Mouse (Mus musculus): ENCODE results near the gene Mcm2.

The Mcm2 gene

GRCm38 (mm10) chr6:88893559-88893958 is 5.0 kb downstream of the Mcm2 start:
- DNase-seq (ENCODE audit: extremely low read depth, low read depth, low spot score) = no peak

- no peak for DNase-seq (ENCODE audit: extremely low read depth, low read depth, low spot score)
These were observed 7.7 kb downstream of the Mcm2 start for GRCm38 (mm10) chr6:88890832-88891231.

- DNase-seq (ENCODE audit: extremely low read depth, low read depth, low spot score) = no peak
These were observed 9.1 kb downstream of the Mcm2 start for GRCm38 (mm10) chr6:88889410-88890042.

- no peak for DNase-seq (ENCODE audit: extremely low read depth, low read depth, low spot score)
These were observed 12.1 kb downstream of the Mcm2 start for GRCm38 (mm10) chr6:88886417-88886967.

GRCm38 (mm10) chr6:88885644-88886416 is 12.8 kb downstream of the Mcm2 start:
- DNase-seq (ENCODE audit: extremely low read depth, low read depth, low spot score) = no peak

- DNase-seq (ENCODE audit: extremely low read depth, low read depth, low spot score) = no peak
These were observed 13.9 kb downstream of the Mcm2 start for GRCm38 (mm10) chr6:88884690-88885089.

GRCm38 (mm10) chr6:88884195-88884594 is 14.4 kb downstream of the Mcm2 start:
- DNase-seq (ENCODE audit: extremely low read depth, low read depth, low spot score) = no peak

GRCm38 (mm10) chr6:88881334-88881733 is 17.2 kb downstream of the Mcm2 start:
- DNase-seq (ENCODE audit: extremely low read depth, low read depth, low spot score) = no peak

GRCm38 (mm10) chr6:88879471-88879870 is 19.1 kb downstream of the Mcm2 start:
- DNase-seq (ENCODE audit: extremely low read depth, low read depth, low spot score) = no peak

GRCm38 (mm10) chr6:88874868-88875508 is 23.6 kb downstream of the Mcm2 start, which contains the start of gene Podxl2:
Gene Podxl2 (minus strand): TSS chr6:88875044.
- DNase-seq (ENCODE audit: extremely low read depth, low read depth, low spot score) = no peak

- DNase-seq (ENCODE audit: extremely low read depth, low read depth, low spot score) = no peak
These were observed 24.4 kb downstream of the Mcm2 start for GRCm38 (mm10) chr6:88873965-88874867.

GRCm38 (mm10) chr6:88872811-88873210 is 25.8 kb downstream of the Mcm2 start:
- no peak for DNase-seq (ENCODE audit: extremely low read depth, low read depth, low spot score)

- no peak for DNase-seq (ENCODE audit: extremely low read depth, low read depth, low spot score)
These were observed 27.0 kb downstream of the Mcm2 start for GRCm38 (mm10) chr6:88871546-88871945.

GRCm38 (mm10) chr6:88870594-88870993 is 28.0 kb downstream of the Mcm2 start:
- no peak for DNase-seq (ENCODE audit: extremely low read depth, low read depth, low spot score)

- DNase-seq (ENCODE audit: extremely low read depth, low read depth, low spot score) = no peak
These were observed 29.1 kb downstream of the Mcm2 start for GRCm38 (mm10) chr6:88869459-88869858.

- no peak for DNase-seq (ENCODE audit: extremely low read depth, low read depth, low spot score)
These were observed 32.9 kb downstream of the Mcm2 start for GRCm38 (mm10) chr6:88865704-88866103.

- no peak for DNase-seq (ENCODE audit: extremely low read depth, low read depth, low spot score)
These were observed 37.7 kb downstream of the Mcm2 start for GRCm38 (mm10) chr6:88860914-88861313.

GRCm38 (mm10) chr6:88858341-88858740 is 40.2 kb downstream of the Mcm2 start:
- no peak for DNase-seq (ENCODE audit: extremely low read depth, low read depth, low spot score)

- DNase-seq (ENCODE audit: extremely low read depth, low read depth, low spot score) = no peak
These were observed 40.8 kb downstream of the Mcm2 start for GRCm38 (mm10) chr6:88857830-88858229.

- DNase-seq (ENCODE audit: extremely low read depth, low read depth, low spot score) = no peak
These were observed 41.3 kb downstream of the Mcm2 start for GRCm38 (mm10) chr6:88857249-88857648.

GRCm38 (mm10) chr6:88855636-88856035 is 42.9 kb downstream of the Mcm2 start:
- no peak for DNase-seq (ENCODE audit: extremely low read depth, low read depth, low spot score)

All from fat pad, adult 2 months (tissue).